Mouse (Mus musculus) small intestine, adult 2 months (tissue): ENCODE measurements around the gene Taldo1.

Experiments used
- CTCF ChIP-seq: fragments of 200-500 bp; IDR thresholded peaks from 2 replicates; pipeline ENCODE4 v1.5.1; 2012; ENCODE audit warnings: low read depth, mild to moderate bottlenecking, control low read depth, inconsistent platforms, low read length, moderate library complexity, mixed read lengths; ENCODE audit not compliant: insufficient replicate concordance, insufficient read length; ENCODE audit errors: extremely low read depth
- POLR2A ChIP-seq: fragments of 200-500 bp; IDR thresholded peaks from 2 replicates; pipeline ENCODE4 v1.6.1; 2012; ENCODE audit warnings: low read depth, mild to moderate bottlenecking, control low read depth, inconsistent platforms, low read length, moderate library complexity

GRCm38 (mm10) chr7:141435129-141435855 lies 43.3 kb downstream of the Taldo1 start:
- TF ChIP-seq CTCF, result no peak
- peak; percentile 92 for TF ChIP-seq POLR2A
